Mouse (Mus musculus): ENCODE results near the gene Popdc3. TPM values are rescaled to one million over a fixed set of nuclear protein-coding genes. Genes with fewer than 3 reads are reported as not detected.

Gene Popdc3
- polyA plus RNA-seq, 1 experiment, result 8.8 TPM

GRCm38 (mm10) chr10:45151137-45151536 lies 26.8 kb upstream of the Popdc3 start:
- WGBS, result 79% methylated on average over 5 of the region's 5 CpGs
- Histone ChIP-seq H3K4me3 (replicated peaks; ENCODE audit: extremely low read depth, low read depth, low read length) (no peak overlapping the region), H3K4me1 (ENCODE audit: control insufficient read depth, insufficient read depth, low read length) (no peaks in the 10 kb centered on the region)
- TF ChIP-seq CTCF (IDR thresholded peaks at IDR 0.05; ENCODE audit: insufficient read depth, low read length) (no peak), POLR2A (IDR thresholded peaks at IDR 0.05; ENCODE audit: borderline replicate concordance, extremely low read depth, low read depth, low read length) (no peak)
- no peak for DNase-seq

GRCm38 (mm10) chr10:45151771-45152692 lies 25.9 kb upstream of the Popdc3 start:
- Histone ChIP-seq H3K4me3 (replicated peaks; ENCODE audit: extremely low read depth, low read depth, low read length) (no peak overlapping the region), H3K4me1 (ENCODE audit: control insufficient read depth, insufficient read depth, low read length) (no peaks in the 10 kb centered on the region)
- TF ChIP-seq POLR2A (IDR thresholded peaks at IDR 0.05; ENCODE audit: borderline replicate concordance, extremely low read depth, low read depth, low read length) (no peak), CTCF (IDR thresholded peaks at IDR 0.05; ENCODE audit: insufficient read depth, low read length) (no peak)
- DNase-seq, result no peak
- 95% methylated on average over 12 of the region's 12 CpGs for WGBS

GRCm38 (mm10) chr10:45154557-45155060 lies 23.3 kb upstream of the Popdc3 start:
- Histone ChIP-seq H3K4me3 (replicated peaks; ENCODE audit: extremely low read depth, low read depth, low read length) (no peak overlapping the region), H3K4me1 (ENCODE audit: control insufficient read depth, insufficient read depth, low read length) (no peaks in the 10 kb centered on the region)
- 78% methylated on average over 14 of the region's 14 CpGs for WGBS
- DNase-seq, result no peak
- TF ChIP-seq POLR2A (IDR thresholded peaks at IDR 0.05; ENCODE audit: borderline replicate concordance, extremely low read depth, low read depth, low read length) (no peak), CTCF (IDR thresholded peaks at IDR 0.05; ENCODE audit: insufficient read depth, low read length) (no peak)

GRCm38 (mm10) chr10:45165851-45166250 lies 12.0 kb upstream of the Popdc3 start:
- no peak for TF ChIP-seq CTCF (IDR thresholded peaks at IDR 0.05; ENCODE audit: insufficient read depth, low read length)
- no peak for TF ChIP-seq POLR2A (IDR thresholded peaks at IDR 0.05; ENCODE audit: borderline replicate concordance, extremely low read depth, low read depth, low read length)
- DNase-seq, result no peak
- Histone ChIP-seq H3K4me3 (replicated peaks; ENCODE audit: extremely low read depth, low read depth, low read length) (no peak overlapping the region), H3K4me1 (ENCODE audit: control insufficient read depth, insufficient read depth, low read length) (no peaks in the 10 kb centered on the region)
- WGBS, result 93% methylated on average over 8 of the region's 8 CpGs

- WGBS, result 68% methylated on average over 8 of the region's 8 CpGs
- Histone ChIP-seq H3K4me1 (ENCODE audit: control insufficient read depth, insufficient read depth, low read length) (no peaks in the 10 kb centered on the region), H3K4me3 (replicated peaks; ENCODE audit: extremely low read depth, low read depth, low read length) (no peak overlapping the region)
- no peak for DNase-seq
- TF ChIP-seq POLR2A (IDR thresholded peaks at IDR 0.05; ENCODE audit: borderline replicate concordance, extremely low read depth, low read depth, low read length), result no peak
- no peak for TF ChIP-seq CTCF (IDR thresholded peaks at IDR 0.05; ENCODE audit: insufficient read depth, low read length)
Measured at GRCm38 (mm10) chr10:45173927-45174326, 4.0 kb upstream of the Popdc3 start.

- no peak for TF ChIP-seq CTCF (IDR thresholded peaks at IDR 0.05; ENCODE audit: insufficient read depth, low read length)
- no peak for TF ChIP-seq POLR2A (IDR thresholded peaks at IDR 0.05; ENCODE audit: borderline replicate concordance, extremely low read depth, low read depth, low read length)
Measured at GRCm38 (mm10) chr10:45174345-45174744, 3.6 kb upstream of the Popdc3 start.

GRCm38 (mm10) chr10:45180677-45181326 lies 2.9 kb downstream of the Popdc3 start:
- no peak for DNase-seq
- no peaks in the 10 kb centered on the region; the same call in 1 of the 2 replicates for H3K4me1 ChIP-seq (ENCODE audit: control insufficient read depth, insufficient read depth, low read length)
- no peak overlapping the region for H3K4me3 ChIP-seq (replicated peaks; ENCODE audit: extremely low read depth, low read depth, low read length)
- TF ChIP-seq CTCF (IDR thresholded peaks at IDR 0.05; ENCODE audit: insufficient read depth, low read length) (no peak), POLR2A (IDR thresholded peaks at IDR 0.05; ENCODE audit: borderline replicate concordance, extremely low read depth, low read depth, low read length) (no peak)
- WGBS, result 75% methylated on average over 4 of the region's 4 CpGs

More at GRCm38 (mm10) chr10:45174345-45174744, 3.6 kb upstream of the Popdc3 start:
- Histone ChIP-seq H3K4me3 (replicated peaks; ENCODE audit: extremely low read depth, low read depth, low read length) (no peak overlapping the region), H3K4me1 (ENCODE audit: control insufficient read depth, insufficient read depth, low read length) (no peaks in the 10 kb centered on the region)
- 84% methylated on average over 3 of the region's 3 CpGs for WGBS
- no peak for DNase-seq

GRCm38 (mm10) chr10:45181344-45181743 lies 3.4 kb downstream of the Popdc3 start:
- no peaks in the 10 kb centered on the region; the same call in 1 of the 2 replicates for H3K4me1 ChIP-seq (ENCODE audit: control insufficient read depth, insufficient read depth, low read length)
- TF ChIP-seq POLR2A (IDR thresholded peaks at IDR 0.05; ENCODE audit: borderline replicate concordance, extremely low read depth, low read depth, low read length), result no peak
- no peak for TF ChIP-seq CTCF (IDR thresholded peaks at IDR 0.05; ENCODE audit: insufficient read depth, low read length)
- 50% methylated on average over 3 of the region's 3 CpGs for WGBS
- no peak overlapping the region for H3K4me3 ChIP-seq (replicated peaks; ENCODE audit: extremely low read depth, low read depth, low read length)
- no peak for DNase-seq

GRCm38 (mm10) chr10:45185457-45185856 lies 7.6 kb downstream of the Popdc3 start:
- TF ChIP-seq POLR2A (IDR thresholded peaks at IDR 0.05; ENCODE audit: borderline replicate concordance, extremely low read depth, low read depth, low read length), result no peak
- TF ChIP-seq CTCF (IDR thresholded peaks at IDR 0.05; ENCODE audit: insufficient read depth, low read length), result no peak
- DNase-seq, result no peak
- H3K4me3 ChIP-seq (replicated peaks; ENCODE audit: extremely low read depth, low read depth, low read length), result no peak overlapping the region
- whole genome bisulfite sequencing, result 79% methylated on average over 2 of the region's 2 CpGs
- no peaks in the 10 kb centered on the region; the same call in 1 of the 2 replicates for H3K4me1 ChIP-seq (ENCODE audit: control insufficient read depth, insufficient read depth, low read length)
